Mouse (Mus musculus) forebrain, embryonic 16.5 days (tissue): ENCODE results near the gene Tmcc2. TPM values are rescaled to one million over a fixed set of nuclear protein-coding genes. Genes with fewer than 3 reads are reported as not detected.

ENCODE experiments used
- ATAC-seq: fragments of 200-750 bp; cut with Nextera tagmentation; 2 replicates; pipeline ENCODE4 v1.8.0; 2017; ENCODE audit warnings: mild to moderate bottlenecking, moderate library complexity
- H3K27ac ChIP-seq: fragments of 300-500 bp; sonication (generic); 2 replicates; pipeline ENCODE4 v1.5.1; 2014; ENCODE audit warnings: low read length, control low read depth
- H3K27me3 ChIP-seq: fragments of 300-500 bp; sonication (generic); replicated peaks from 2 replicates; pipeline ENCODE4 v1.6.1; 2014; ENCODE audit warnings: low read length; ENCODE audit not compliant: control insufficient read depth, insufficient read depth
- H3K36me3 ChIP-seq: fragments of 300-500 bp; sonication (generic); 2 replicates; pipeline ENCODE4 v1.6.1; 2014; ENCODE audit not compliant: control insufficient read depth, insufficient read depth
- H3K4me1 ChIP-seq: fragments of 300-500 bp; sonication (generic); replicated peaks from 2 replicates; pipeline ENCODE4 v1.6.1; 2014; ENCODE audit warnings: low read length; ENCODE audit not compliant: control insufficient read depth, insufficient read depth
- H3K4me2 ChIP-seq: fragments of 300-500 bp; sonication (generic); 2 replicates; pipeline ENCODE4 v1.6.1; 2014; ENCODE audit warnings: mild to moderate bottlenecking, low read length, control low read depth
- H3K4me3 ChIP-seq: fragments of 300-500 bp; sonication (generic); replicated peaks from 2 replicates; pipeline ENCODE4 v1.5.1; 2014; ENCODE audit warnings: mild to moderate bottlenecking, low read length, control low read depth
- H3K9ac ChIP-seq: fragments of 300-500 bp; sonication (generic); replicated peaks from 2 replicates; pipeline ENCODE4 v1.6.1; 2014; ENCODE audit warnings: low read depth, low read length, control low read depth
- H3K9me3 ChIP-seq: fragments of 300-500 bp; sonication (generic); 2 replicates; pipeline ENCODE4 v1.6.1; 2016; ENCODE audit warnings: low read length; ENCODE audit not compliant: control insufficient read depth
- WGBS: fragments of 180-500 bp; shearing (Covaris S2); extraction: QIAGEN DNeasy Blood & Tissue Kit; methylation state at CpG from one replicate; pipeline ENCODE4 v1.1.7; 2014; 5-methylcytosine and 5-hydroxymethylcytosine counted together
- polyA plus RNA-seq: library from polyadenylated mRNA; unstranded; fragments of >200 nt; fragmentation: Nextera tagmentation; extraction: Ambion mirVana; gene quantifications from 2 replicates; pipeline ENCODE4 v1.2.1, GENCODE M21; 2015

Tmcc2 gene
- polyA plus RNA-seq, 1 experiment from 2014 or later: 34.9 TPM

DNA sequence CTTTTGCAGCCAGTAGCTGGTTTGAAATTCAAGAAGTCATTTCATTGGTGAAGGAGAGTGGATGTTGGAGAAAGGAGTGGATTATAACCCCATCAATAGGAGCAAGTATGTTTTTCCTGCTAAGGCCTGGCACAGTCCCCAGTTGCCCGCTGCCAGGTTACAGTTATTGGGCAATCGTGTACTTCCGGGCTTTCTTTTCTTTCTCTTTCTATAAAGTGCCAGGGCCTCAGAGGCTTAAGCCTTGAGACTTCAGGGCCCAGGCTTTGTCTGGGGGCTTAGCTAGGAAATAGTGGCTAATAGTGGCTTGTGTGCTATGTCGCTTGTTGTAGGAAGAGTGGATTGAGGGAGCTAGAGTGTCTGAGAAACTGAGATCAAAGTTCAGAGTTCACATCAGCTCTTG is 73.7 kb downstream of the Tmcc2 start:
- Histone ChIP-seq H3K27ac (peak overlapping the region; percentile 49), H3K9ac (peak overlapping the region; percentile 1; the same call in 1 of the 2 replicates), H3K27me3 (no peaks in the 10 kb centered on the region), H3K4me3 (peak overlapping the region; percentile 73), H3K36me3 (no peaks in the 10 kb centered on the region), H3K4me2 (peak overlapping the region; percentile 88), H3K9me3 (no peaks in the 10 kb centered on the region), H3K4me1 (peaks cover 42% of the 10 kb centered on the region)
- 7% methylated on average over 4 of the region's 4 CpGs for WGBS
- ATAC-seq: peak; percentile 14; the same call in 1 of the 2 replicates

GRCm38 (mm10) chr1:132316625-132316994 is 74.5 kb downstream of the Tmcc2 start:
- peak overlapping the region; percentile 74 for H3K9ac ChIP-seq
- no peaks in the 10 kb centered on the region for H3K9me3 ChIP-seq
- peak overlapping the region; percentile 88 for H3K4me2 ChIP-seq
- peak overlapping the region; percentile 73 for H3K4me3 ChIP-seq
- no peak overlapping the region for H3K27ac ChIP-seq
- no peak for ATAC-seq
- peaks cover 37% of the 10 kb centered on the region for H3K4me1 ChIP-seq
- no peaks in the 10 kb centered on the region for H3K27me3 ChIP-seq
- H3K36me3 ChIP-seq: no peaks in the 10 kb centered on the region
- WGBS: 13% methylated on average over 7 of the region's 7 CpGs

- no peaks in the 10 kb centered on the region for H3K27me3 ChIP-seq
- H3K36me3 ChIP-seq: no peaks in the 10 kb centered on the region
- peak within 1 kb of the TSS; percentile 74 for H3K9ac ChIP-seq
- ATAC-seq: peak; percentile 88
- peaks cover 37% of the 10 kb centered on the region for H3K4me1 ChIP-seq
- WGBS: under 1% methylated on average over 67 of the region's 67 CpGs
- H3K27ac ChIP-seq: no peak within 1 kb of the TSS; the same call in 1 of the 2 replicates
- H3K4me3 ChIP-seq: peak within 1 kb of the TSS; percentile 73
- no peaks in the 10 kb centered on the region for H3K9me3 ChIP-seq
- peak within 1 kb of the TSS; percentile 88 for H3K4me2 ChIP-seq
Observed at GRCm38 (mm10) chr1:132315889-132316624, 75.0 kb downstream of the Tmcc2 start, which contains the start of gene Nuak2. Gene Nuak2, plus strand, starts transcription at chr1:132316126.

DNA sequence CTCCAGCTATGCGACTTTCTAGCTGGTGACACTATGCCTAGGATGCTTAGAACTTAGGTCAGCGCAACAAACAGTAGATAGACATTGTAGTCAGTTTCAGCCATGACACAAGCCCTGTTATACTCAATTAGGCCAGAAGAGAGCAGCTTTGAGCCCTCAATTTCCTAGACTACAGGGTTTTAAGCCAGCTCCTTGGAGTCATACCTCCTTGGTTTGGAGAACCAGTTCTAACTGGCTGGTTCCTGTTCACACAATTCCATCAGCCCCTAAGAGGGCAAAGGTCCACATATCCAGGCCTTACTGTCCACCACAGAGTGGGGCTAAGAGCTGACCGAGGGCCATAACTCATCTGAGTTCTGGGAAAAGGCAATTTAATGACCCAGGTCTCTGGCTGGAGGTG is 78.4 kb downstream of the Tmcc2 start:
- H3K27me3 ChIP-seq: no peaks in the 10 kb centered on the region
- H3K4me3 ChIP-seq: no peak overlapping the region
- no peaks in the 10 kb centered on the region for H3K36me3 ChIP-seq
- H3K4me2 ChIP-seq: no peak overlapping the region
- H3K9ac ChIP-seq: no peak overlapping the region
- no peaks in the 10 kb centered on the region for H3K9me3 ChIP-seq
- WGBS: 63% methylated on average over 3 of the region's 3 CpGs
- no peak overlapping the region for H3K27ac ChIP-seq
- ATAC-seq: 0 out of 2 replicates have a peak, but pooled peaks have one; percentile 5
- H3K4me1 ChIP-seq: peaks cover 18% of the 10 kb centered on the region

DNA sequence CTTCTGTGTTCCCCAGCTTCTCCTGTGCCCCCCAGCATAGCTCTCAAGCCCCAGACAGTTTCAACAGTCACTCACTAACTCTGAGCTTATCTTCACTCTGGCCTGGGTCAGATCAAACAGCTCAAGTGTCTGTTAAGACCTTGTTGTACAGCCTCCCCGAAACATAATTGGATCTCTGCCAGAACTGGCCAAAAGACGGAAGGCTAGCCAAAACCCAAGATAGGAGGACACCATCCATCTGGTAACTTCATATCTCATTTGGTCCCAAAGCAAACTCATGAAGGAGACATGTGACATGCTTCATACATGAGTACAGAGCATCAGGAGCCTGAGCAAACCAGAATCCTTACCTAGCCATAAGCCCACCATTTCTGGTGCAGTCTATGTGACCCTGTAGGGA is 79.0 kb downstream of the Tmcc2 start:
- H3K36me3 ChIP-seq: no peaks in the 10 kb centered on the region

GRCm38 (mm10) chr1:132311174-132311859 is 79.8 kb downstream of the Tmcc2 start:
- Histone ChIP-seq H3K4me2 (no peak overlapping the region), H3K9ac (no peak overlapping the region), H3K4me3 (no peak overlapping the region), H3K36me3 (no peaks in the 10 kb centered on the region), H3K4me1 (peaks cover 5% of the 10 kb centered on the region), H3K27ac (no peak overlapping the region), H3K9me3 (no peaks in the 10 kb centered on the region), H3K27me3 (no peaks in the 10 kb centered on the region)
- ATAC-seq: no peak
- 80% methylated on average over 10 of the region's 10 CpGs for WGBS

More for the DNA sequence above, 79.0 kb downstream of the Tmcc2 start:
- Histone ChIP-seq H3K4me2 (no peak overlapping the region), H3K27me3 (no peaks in the 10 kb centered on the region), H3K4me3 (no peak overlapping the region), H3K27ac (no peak overlapping the region), H3K9ac (no peak overlapping the region), H3K4me1 (peaks cover 11% of the 10 kb centered on the region), H3K9me3 (no peaks in the 10 kb centered on the region)
- WGBS: 47% methylated on average over 2 of the region's 2 CpGs
- no peak for ATAC-seq

DNA sequence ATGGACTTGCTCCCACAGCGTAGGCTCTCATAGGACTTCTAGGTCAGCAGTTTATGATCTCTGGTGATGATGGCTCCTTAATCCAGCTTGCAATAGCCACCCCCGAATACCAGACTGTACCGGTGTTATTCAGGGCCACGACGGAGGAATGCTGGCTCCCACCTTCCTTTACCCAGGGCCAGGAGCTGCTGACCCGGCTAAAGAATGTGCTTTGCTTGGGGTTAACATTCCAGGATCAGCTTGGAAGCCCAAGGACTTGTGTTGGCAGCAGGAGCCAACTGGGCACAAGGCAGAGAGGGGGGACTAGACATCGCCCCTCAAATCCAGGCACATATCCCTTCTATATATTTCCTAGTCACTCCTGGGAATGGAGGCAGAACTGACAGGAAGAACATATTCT is 80.3 kb downstream of the Tmcc2 start:
- no peak for ATAC-seq
- H3K9ac ChIP-seq: no peak overlapping the region
- H3K36me3 ChIP-seq: no peaks in the 10 kb centered on the region
- no peaks in the 10 kb centered on the region for H3K27me3 ChIP-seq
- no peak overlapping the region for H3K4me2 ChIP-seq
- H3K9me3 ChIP-seq: no peaks in the 10 kb centered on the region
- no peak overlapping the region for H3K4me3 ChIP-seq
- WGBS: 73% methylated on average over 7 of the region's 7 CpGs
- H3K4me1 ChIP-seq: peaks cover 4% of the 10 kb centered on the region; the same call in 1 of the 2 replicates
- H3K27ac ChIP-seq: no peak overlapping the region

GRCm38 (mm10) chr1:132308674-132309073 is 82.4 kb downstream of the Tmcc2 start:
- H3K4me2 ChIP-seq: no peak overlapping the region
- no peak overlapping the region for H3K9ac ChIP-seq
- H3K27ac ChIP-seq: no peak overlapping the region
- no peaks in the 10 kb centered on the region for H3K4me1 ChIP-seq
- WGBS: 80% methylated on average over 7 of the region's 7 CpGs
- no peaks in the 10 kb centered on the region for H3K9me3 ChIP-seq
- H3K36me3 ChIP-seq: no peaks in the 10 kb centered on the region
- no peak for ATAC-seq
- H3K27me3 ChIP-seq: no peaks in the 10 kb centered on the region
- H3K4me3 ChIP-seq: no peak overlapping the region

DNA sequence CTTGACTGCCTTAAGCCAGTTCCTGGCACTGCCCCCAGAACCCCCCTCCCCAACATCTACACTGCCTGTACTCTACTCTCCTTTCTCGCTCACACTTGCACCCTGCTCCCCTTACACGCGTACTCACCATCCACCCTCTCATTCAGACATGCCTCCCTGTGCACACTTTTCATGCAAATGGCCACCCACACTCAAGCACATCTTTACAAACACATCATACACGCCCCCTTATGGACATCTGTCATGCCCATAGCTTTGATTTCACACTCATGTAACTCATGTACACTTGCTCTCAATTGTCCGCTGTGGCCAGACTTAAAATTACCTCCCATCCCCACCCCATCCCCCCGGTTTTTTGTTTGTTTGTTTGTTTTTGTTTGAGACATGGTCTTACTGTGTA is 83.1 kb downstream of the Tmcc2 start:
- Histone ChIP-seq H3K27ac (no peak overlapping the region), H3K4me3 (no peak overlapping the region), H3K9me3 (no peaks in the 10 kb centered on the region), H3K36me3 (no peaks in the 10 kb centered on the region), H3K27me3 (no peaks in the 10 kb centered on the region), H3K9ac (no peak overlapping the region), H3K4me2 (no peak overlapping the region), H3K4me1 (no peaks in the 10 kb centered on the region)
- no peak for ATAC-seq
- 81% methylated on average over 6 of the region's 6 CpGs for WGBS
